Mouse (Mus musculus) liver, adult 2 months (tissue): ENCODE measurements around the gene Abcc6. TPM values are rescaled to one million over a fixed set of nuclear protein-coding genes. Genes with fewer than 3 reads are reported as not detected.

Experiments used
- DNase-seq: peaks from one replicate; pipeline ENCODE4 v3.0.0-alpha.2; 2011; ENCODE audit warnings: low read depth, low spot score; ENCODE audit errors: extremely low read depth
- H3K27ac ChIP-seq: fragments of 200-500 bp; replicated peaks from 2 replicates; pipeline ENCODE4 v1.5.1; 2012; ENCODE audit warnings: low read depth, mild to moderate bottlenecking, control low read depth, inconsistent platforms, low read length; ENCODE audit not compliant: insufficient read depth
- H3K27me3 ChIP-seq: fragments of 200-500 bp; 2 replicates; pipeline ENCODE4 v1.6.1; 2012; ENCODE audit warnings: mild to moderate bottlenecking, moderate library complexity, low read length, inconsistent platforms; ENCODE audit not compliant: control insufficient read depth, insufficient read depth
- H3K36me3 ChIP-seq: fragments of 200-500 bp; 2 replicates; pipeline ENCODE4 v1.6.1; 2012; ENCODE audit warnings: low read length, inconsistent platforms; ENCODE audit not compliant: control insufficient read depth, insufficient read depth
- H3K4me1 ChIP-seq: fragments of 200-500 bp; 2 replicates; pipeline ENCODE4 v1.6.1; 2011; ENCODE audit warnings: low read length; ENCODE audit not compliant: control insufficient read depth, insufficient read depth
- H3K4me3 ChIP-seq: fragments of 200-500 bp; 2 replicates; pipeline ENCODE4 v1.5.1; 2011; ENCODE audit warnings: low read depth, mild to moderate bottlenecking, control low read depth, low read length, moderate library complexity; ENCODE audit not compliant: insufficient read depth
- H3K79me2 ChIP-seq: fragments of 200-500 bp; 2 replicates; pipeline ENCODE4 v1.6.1; 2012; ENCODE audit warnings: inconsistent platforms, mild to moderate bottlenecking, low read length, moderate library complexity; ENCODE audit not compliant: control insufficient read depth, insufficient read depth
- H3K9ac ChIP-seq: fragments of 200-500 bp; 2 replicates; pipeline ENCODE4 v1.6.1; 2012; ENCODE audit warnings: low read depth, mild to moderate bottlenecking, control low read depth, inconsistent platforms, low read length
- CTCF ChIP-seq: fragments of 200-500 bp; IDR thresholded peaks from 2 replicates; pipeline ENCODE4 v1.5.1; 2011; ENCODE audit warnings: low read depth, low read length, control low read depth
- POLR2A ChIP-seq: fragments of 200-500 bp; IDR thresholded peaks from 2 replicates; pipeline ENCODE4 v1.6.1; 2011; ENCODE audit warnings: low read length, control low read depth; ENCODE audit not compliant: insufficient read depth; ENCODE audit errors: extremely low read depth
- WGBS: fragments of 180-500 bp; shearing (Covaris S2); methylation state at CpG from one replicate; pipeline ENCODE4 v1.1.7; 2018; 5-methylcytosine and 5-hydroxymethylcytosine counted together
- polyA plus RNA-seq: library from polyadenylated mRNA; depleted of rRNA; stranded (reverse); fragments of >200 nt; gene quantifications from 2 replicates; pipeline ENCODE4 v1.2.3, GENCODE M21; 2012
- total RNA-seq: library from RNA; depleted of rRNA; stranded (reverse); fragments of >200 nt; gene quantifications from 2 replicates; pipeline ENCODE4 v1.2.3, GENCODE M21; 2014

The Abcc6 gene
- total and polyA plus RNA-seq, 2 experiments: 86.3 to 192 TPM

DNA sequence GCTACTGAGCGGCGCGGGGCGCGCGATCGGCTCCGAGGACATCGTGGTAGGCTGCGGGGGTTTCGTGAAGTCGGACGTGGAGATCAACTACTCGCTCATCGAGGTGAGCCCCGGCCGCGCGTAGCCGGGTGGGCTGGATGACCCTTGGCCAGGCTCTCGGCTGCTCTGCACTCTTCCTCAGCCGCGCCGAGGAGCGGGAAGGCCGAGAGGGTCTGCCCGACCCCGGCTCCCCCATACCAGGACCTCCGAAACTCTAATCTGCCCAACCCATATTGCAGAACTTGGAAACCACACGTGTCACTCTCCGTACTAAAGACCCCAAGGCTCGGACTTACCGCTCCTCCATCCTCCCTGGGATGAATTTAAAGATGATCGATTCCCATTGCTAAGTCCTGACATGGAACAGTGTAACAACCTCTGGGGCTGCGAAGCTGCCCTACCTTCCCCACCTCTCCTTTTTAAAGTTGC lies 3.8 kb upstream of the Abcc6 start:
- Histone ChIP-seq H3K36me3 (no peaks in the 10 kb centered on the region), H3K27me3 (no peaks in the 10 kb centered on the region), H3K4me3 (peak overlapping the region; percentile 88), H3K79me2 (peaks cover 14% of the 10 kb centered on the region), H3K9ac (peak overlapping the region; percentile 89), H3K4me1 (peaks cover 15% of the 10 kb centered on the region), H3K27ac (no peak overlapping the region)
- DNase-seq: no peak
- no peak for TF ChIP-seq POLR2A
- no peak for TF ChIP-seq CTCF
- under 1% methylated on average over 28 of the region's 35 CpGs for WGBS

DNA sequence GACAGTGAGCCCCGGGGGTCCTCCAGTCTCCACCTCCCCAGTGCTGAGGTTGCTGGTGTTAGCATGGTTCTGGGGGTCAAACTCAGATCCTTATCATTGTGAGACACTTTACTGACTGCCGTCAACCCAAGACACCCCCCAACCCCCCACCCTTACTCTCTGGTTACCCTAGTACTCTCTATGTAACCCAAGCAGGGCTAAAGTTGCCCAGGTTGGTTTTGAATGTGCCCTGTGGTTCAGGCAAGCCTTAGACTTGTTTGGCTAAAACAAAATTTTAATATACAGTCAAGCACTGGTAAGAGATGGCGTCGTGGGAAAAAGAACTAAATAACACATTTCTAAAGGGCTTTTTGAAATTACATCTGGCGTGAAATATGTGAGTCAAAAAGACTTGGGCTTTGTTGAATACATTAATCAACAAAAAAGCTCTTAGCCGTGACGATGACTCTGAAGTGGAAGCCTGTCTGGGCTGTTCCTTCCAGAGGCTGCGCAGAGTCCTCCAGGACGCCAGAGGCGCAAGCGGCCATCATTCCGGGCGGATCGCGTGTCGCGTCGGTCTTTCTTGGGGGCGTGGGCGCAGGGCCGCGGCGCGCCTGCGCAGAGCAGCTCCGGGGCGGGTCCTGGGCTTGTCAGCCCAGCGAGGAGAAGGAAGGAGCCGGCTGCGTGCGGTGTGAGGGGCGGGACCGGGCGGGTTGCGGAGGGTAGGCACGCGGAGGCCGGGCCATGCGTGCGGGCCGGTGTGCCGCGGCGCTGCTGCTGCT lies 3.2 kb upstream of the Abcc6 start, which contains the start of gene Nomo1:
Gene Nomo1, plus strand, starts transcription at position 590 of the 761 bp plus-strand sequence.
- Histone ChIP-seq H3K79me2 (peaks cover 14% of the 10 kb centered on the region), H3K4me1 (peaks cover 17% of the 10 kb centered on the region), H3K36me3 (no peaks in the 10 kb centered on the region), H3K27ac (no peak within 1 kb of the TSS), H3K4me3 (peak within 1 kb of the TSS; percentile 88), H3K27me3 (no peaks in the 10 kb centered on the region), H3K9ac (peak within 1 kb of the TSS; percentile 89)
- DNase-seq: peak; percentile 83
- TF ChIP-seq CTCF (peak; percentile 89), POLR2A (peak; percentile 50; the same call in 1 of the 2 replicates)
- 6% methylated on average over 44 of the region's 44 CpGs for WGBS

DNA sequence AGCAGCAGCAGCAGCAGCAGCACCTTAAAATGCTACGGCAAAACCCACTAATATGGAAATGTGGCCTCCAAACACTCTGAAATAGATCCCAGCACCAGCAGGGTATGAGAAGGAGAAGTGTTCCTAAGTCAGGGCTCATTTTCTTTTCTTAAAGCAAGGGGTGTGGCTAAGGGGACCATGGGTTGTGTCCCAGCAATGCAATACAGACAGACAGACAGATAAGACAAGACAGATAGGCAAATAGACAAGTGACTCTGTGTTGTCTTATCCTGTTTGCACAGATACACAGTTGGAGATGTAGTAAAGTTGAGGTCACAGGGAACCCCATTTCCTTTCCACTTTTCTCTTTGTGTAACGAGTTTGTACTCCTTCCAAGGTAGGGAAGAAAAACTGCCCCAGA lies 973 bp upstream of the Abcc6 start:
- H3K79me2 ChIP-seq: peaks cover 20% of the 10 kb centered on the region
- no peaks in the 10 kb centered on the region for H3K27me3 ChIP-seq
- H3K4me1 ChIP-seq: peaks cover 22% of the 10 kb centered on the region
- H3K9ac ChIP-seq: peak overlapping the region; percentile 53
- H3K4me3 ChIP-seq: no peak overlapping the region
- DNase-seq: peak; percentile 43
- WGBS: 18% methylated on average over 2 of the region's 2 CpGs
- peaks cover 4% of the 10 kb centered on the region for H3K36me3 ChIP-seq
- TF ChIP-seq POLR2A (no peak), CTCF (no peak)
- H3K27ac ChIP-seq: peak overlapping the region; percentile 99

DNA sequence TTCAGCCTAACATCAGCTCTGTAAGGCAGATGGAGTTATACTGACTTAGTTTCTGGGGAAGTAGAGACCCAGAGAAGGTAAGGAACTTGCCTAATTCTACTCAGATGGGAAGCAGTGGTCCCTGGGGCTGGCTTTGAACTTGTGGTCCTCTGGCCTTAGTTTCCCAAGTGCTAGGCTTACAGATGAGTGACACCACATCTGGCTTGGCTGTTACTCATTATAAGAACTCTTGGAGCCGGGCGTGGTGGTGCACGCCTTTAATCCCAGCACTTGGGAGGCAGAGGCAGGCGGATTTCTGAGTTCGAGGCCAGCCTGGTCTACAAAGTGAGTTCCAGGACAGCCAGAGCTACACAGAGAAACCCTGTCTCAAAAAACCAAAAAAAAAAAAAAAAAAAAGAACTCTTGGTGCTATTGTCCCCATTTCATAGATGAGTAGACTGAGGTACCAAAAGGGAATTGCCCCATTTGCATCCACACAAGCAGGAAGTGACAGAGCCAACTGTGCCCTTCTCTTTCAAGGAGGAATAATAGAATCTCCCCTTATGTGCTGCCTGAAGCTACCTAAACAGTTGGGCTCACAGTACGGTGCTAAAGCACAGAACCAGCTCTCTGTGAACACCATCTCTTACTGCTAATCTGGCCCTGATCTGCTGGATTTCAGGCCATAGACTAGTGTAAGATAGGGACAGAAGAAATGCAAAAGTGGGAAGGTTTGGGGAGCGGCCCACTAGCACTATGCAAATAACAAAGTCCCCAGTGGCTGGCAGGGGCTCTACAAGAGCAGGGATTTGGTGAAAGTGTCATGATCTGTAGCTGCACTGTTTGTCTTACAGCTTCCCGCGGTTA lies 580 bp downstream of the Abcc6 start:
- Histone ChIP-seq H3K4me1 (peaks cover 19% of the 10 kb centered on the region), H3K27me3 (no peaks in the 10 kb centered on the region), H3K9ac (peak overlapping the region; percentile 85), H3K4me3 (peak overlapping the region; percentile 75), H3K27ac (peak overlapping the region; percentile 99), H3K79me2 (peaks cover 17% of the 10 kb centered on the region), H3K36me3 (peaks cover 12% of the 10 kb centered on the region)
- peak; percentile 88 for DNase-seq
- TF ChIP-seq CTCF (no peak), POLR2A (no peak)
- WGBS: 15% methylated on average over 9 of the region's 9 CpGs

DNA sequence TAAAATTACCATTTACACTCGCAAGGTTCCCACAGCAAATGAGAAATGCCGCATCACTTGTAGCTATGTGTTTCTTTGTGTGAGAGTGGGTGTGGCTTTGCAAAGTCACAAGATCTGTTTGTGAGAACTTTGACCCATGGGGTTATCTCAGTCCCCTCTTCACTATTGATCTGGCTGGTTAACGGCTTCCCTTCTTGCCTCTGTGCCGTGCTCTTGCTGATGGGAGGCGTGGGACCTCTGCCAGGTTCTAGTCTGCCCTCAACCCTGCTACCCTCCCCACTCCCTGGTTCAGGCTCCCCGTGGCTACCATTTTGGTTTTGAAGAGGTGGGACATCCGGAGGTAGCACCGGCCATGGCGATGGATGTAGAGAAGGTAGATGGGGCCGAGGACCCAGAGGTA lies 1.4 kb downstream of the Abcc6 start:
- Histone ChIP-seq H3K79me2 (peaks cover 10% of the 10 kb centered on the region), H3K4me1 (peaks cover 16% of the 10 kb centered on the region), H3K27ac (peak overlapping the region; percentile 99), H3K9ac (peak overlapping the region; percentile 72), H3K27me3 (no peaks in the 10 kb centered on the region), H3K4me3 (peak overlapping the region; percentile 67), H3K36me3 (peaks cover 16% of the 10 kb centered on the region)
- TF ChIP-seq CTCF: no peak
- DNase-seq: peak; percentile 98
- WGBS: 29% methylated on average over 10 of the region's 10 CpGs

DNA sequence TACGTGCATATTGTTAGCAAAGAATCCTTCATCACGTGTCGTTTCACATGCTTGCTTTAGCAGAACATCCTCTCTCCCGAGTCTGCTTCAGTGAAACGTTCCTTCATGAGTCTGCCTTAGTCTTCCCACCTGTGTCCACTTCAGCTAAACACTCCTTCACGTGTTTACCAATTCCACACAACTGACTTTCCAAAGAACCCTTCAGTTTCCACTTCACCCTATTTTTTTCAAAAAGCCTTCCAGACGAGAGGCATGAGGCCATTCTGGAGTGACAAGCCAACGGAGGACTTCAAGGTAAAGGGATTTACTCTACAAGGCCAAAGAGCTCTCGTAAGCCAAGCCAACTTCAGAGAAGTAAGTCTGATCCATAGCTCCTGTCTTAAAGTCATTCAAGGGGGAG lies 4.7 kb downstream of the Abcc6 start:
- peaks cover 8% of the 10 kb centered on the region for H3K4me1 ChIP-seq
- no peaks in the 10 kb centered on the region for H3K27me3 ChIP-seq
- WGBS: 87% methylated on average over 9 of the region's 9 CpGs
- peaks cover 6% of the 10 kb centered on the region; the same call in 1 of the 2 replicates for H3K79me2 ChIP-seq
- H3K9ac ChIP-seq: no peak overlapping the region
- DNase-seq: no peak
- TF ChIP-seq CTCF (no peak), POLR2A (no peak)
- H3K36me3 ChIP-seq: peaks cover 16% of the 10 kb centered on the region
- H3K4me3 ChIP-seq: no peak overlapping the region
- H3K27ac ChIP-seq: no peak overlapping the region
